Mouse (Mus musculus): Measurements from ENCODE around the gene Olfr1328. TPM values are rescaled to one million over a fixed set of nuclear protein-coding genes. Genes with fewer than 3 reads are reported as not detected.

The Olfr1328 gene
- not detected for total RNA-seq (2023)

DNA sequence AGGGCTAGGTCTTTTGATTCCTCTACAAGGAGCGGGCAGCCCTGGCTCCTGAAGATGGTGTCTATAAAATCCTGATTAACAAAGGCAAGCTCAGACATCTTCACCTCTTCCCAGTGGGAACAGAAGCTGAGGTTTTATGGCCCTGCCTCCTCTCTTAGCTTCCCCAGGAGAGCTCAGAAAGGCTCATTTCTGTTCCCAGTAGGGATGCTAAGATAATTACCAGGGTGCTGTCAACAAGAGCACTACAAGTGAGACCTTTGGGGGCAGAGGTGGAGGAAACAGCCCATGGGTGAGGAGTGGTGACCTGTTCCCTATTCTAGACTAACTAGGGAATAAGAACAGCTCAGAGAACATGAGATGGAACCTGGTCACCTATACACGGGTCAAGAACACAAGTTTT is at the start of gene Olfr1328:
Gene Olfr1328, minus strand, starts transcription at position 101 of the 400 bp plus-strand sequence.

GRCm38 (mm10) chr4:118961141-118961628 is 22.8 kb upstream of the Olfr1328 start, which contains the start of gene Lao1:
Gene Lao1, plus strand, starts transcription at chr4:118961578.

GRCm38 (mm10) chr4:118917365-118917764 is 21.0 kb downstream of the Olfr1328 start, which contains the start of gene Olfr1329:
Gene Olfr1329, minus strand, starts transcription at chr4:118917465.

DNA sequence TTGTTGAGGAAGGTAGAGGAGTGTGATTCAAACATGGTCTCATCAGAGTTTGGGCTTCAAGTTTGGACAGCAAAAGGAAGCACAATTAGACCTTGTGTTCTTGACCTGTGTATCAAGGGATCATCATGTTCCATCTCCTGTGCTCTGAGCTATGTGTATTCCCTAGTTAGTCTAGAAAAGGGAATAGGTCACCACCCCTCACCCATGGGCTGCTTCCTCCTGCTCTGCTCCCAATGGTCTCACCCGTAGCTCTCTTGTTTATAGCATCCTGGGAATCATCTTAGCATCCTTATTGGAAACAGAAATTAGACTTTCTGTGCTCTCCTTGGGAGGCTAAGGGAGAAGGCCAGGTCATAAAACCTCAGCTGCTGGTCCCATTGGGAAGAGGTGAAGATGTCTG is 50.1 kb downstream of the Olfr1328 start, which contains the start of gene Olfr1330:
Gene Olfr1330, plus strand, starts transcription at position 301 of the 400 bp plus-strand sequence.

Other genes starting within 250 kb of the Olfr1328 start
- gene Olfr1342, start 245.9 kb downstream of the Olfr1328 start, total RNA-seq (2023): not detected
- not detected for gene Olfr1341, start 235.1 kb downstream of the Olfr1328 start, total RNA-seq (2023)
- not detected for gene Olfr1340, start 218.5 kb downstream of the Olfr1328 start, total RNA-seq (2023)
- gene Olfr1339, start 206.4 kb downstream of the Olfr1328 start, total RNA-seq (2023): not detected
- not detected for gene Olfr1338, start 179.9 kb downstream of the Olfr1328 start, total RNA-seq (2023)
- gene Olfr1337, start 156.0 kb downstream of the Olfr1328 start, total RNA-seq (2023): not detected
- gene Olfr1335, start 128.7 kb downstream of the Olfr1328 start, total RNA-seq (2023): not detected
- not detected for gene Olfr1333, start 102.3 kb downstream of the Olfr1328 start, total RNA-seq (2023)
- not detected for gene Olfr1331, start 74.0 kb downstream of the Olfr1328 start, total RNA-seq (2023)
- gene Olfr1330, start 50.0 kb downstream of the Olfr1328 start, total RNA-seq (2023): not detected
- gene Olfr1329, start 21.1 kb downstream of the Olfr1328 start, total RNA-seq (2023): not detected
- gene Lao1, start 23.0 kb upstream of the Olfr1328 start, total RNA-seq (2023): not detected
- gene Slc2a1, start 170.1 kb upstream of the Olfr1328 start, total RNA-seq (2023): 35.4 TPM
- 8.0 TPM for gene Zfp691, start 235.6 kb upstream of the Olfr1328 start, total RNA-seq (2023)

Data from CD4-positive naive resting alpha-beta T cell, adult 57 days (primary cell).